Mouse (Mus musculus) CH12.LX (cell line): ENCODE data around the gene Ift74.

Experiments
- CHD1 ChIP-seq: IDR thresholded peaks from 2 replicates; pipeline ENCODE4 v1.6.1; 2012; ENCODE audit warnings: low read depth, low read length, improper control_type of control experiment, inconsistent platforms
- CTCF ChIP-seq, 2 experiments: IDR thresholded peaks in 1 of 2; conservative IDR thresholded peaks in 1 of 2; 2 replicates each; pipeline ENCODE4 v1.5.1; 2011 to 2012; ENCODE audit warnings: low read depth in 2 of 2, low read length in 2 of 2, improper control_type of control experiment in 1 of 2, inconsistent platforms in 1 of 2, mild to moderate bottlenecking in 1 of 2, moderate library complexity in 1 of 2
- E2F4 ChIP-seq: IDR thresholded peaks from 2 replicates; pipeline ENCODE4 v1.6.1; 2011; ENCODE audit warnings: low read depth, low read length, improper control_type of control experiment; ENCODE audit not compliant: insufficient replicate concordance
- EP300 ChIP-seq: IDR thresholded peaks from 2 replicates; pipeline ENCODE4 v1.6.1; 2011; ENCODE audit warnings: low read length, improper control_type of control experiment
- JUND ChIP-seq: conservative IDR thresholded peaks from 2 replicates; pipeline ENCODE4 v1.6.1; 2011; ENCODE audit warnings: low read depth, low read length, improper control_type of control experiment
- MAFK ChIP-seq: IDR thresholded peaks from 2 replicates; pipeline ENCODE4 v1.6.1; 2011; ENCODE audit warnings: low read length, improper control_type of control experiment; ENCODE audit not compliant: insufficient replicate concordance
- MAX ChIP-seq: IDR thresholded peaks from 2 replicates; pipeline ENCODE4 v1.6.1; 2011; ENCODE audit warnings: low read length, improper control_type of control experiment
- NRF1 ChIP-seq: IDR thresholded peaks from 2 replicates; pipeline ENCODE4 v1.6.1; 2014; ENCODE audit warnings: low read depth, mild to moderate bottlenecking, inconsistent platforms, low read length, improper control_type of control experiment, moderate library complexity
- POLR2A ChIP-seq: IDR thresholded peaks from 2 replicates; pipeline ENCODE4 v1.6.1; 2011; ENCODE audit warnings: low read depth, mild to moderate bottlenecking, improper control_type of control experiment, low read length
- RAD21 ChIP-seq: IDR thresholded peaks from 2 replicates; pipeline ENCODE4 v1.6.1; 2011; ENCODE audit warnings: low read depth, mild to moderate bottlenecking, low read length, improper control_type of control experiment, moderate library complexity
- SIN3A ChIP-seq: IDR thresholded peaks from 2 replicates; pipeline ENCODE4 v1.6.1; 2012; ENCODE audit warnings: low read length, improper control_type of control experiment, inconsistent platforms
- UBTF ChIP-seq: IDR thresholded peaks from 2 replicates; pipeline ENCODE4 v1.6.1; 2012; ENCODE audit warnings: low read depth, mild to moderate bottlenecking, inconsistent platforms, low read length, improper control_type of control experiment, moderate library complexity
- USF2 ChIP-seq: conservative IDR thresholded peaks from 2 replicates; pipeline ENCODE4 v1.6.1; 2011; ENCODE audit warnings: low read depth, low read length, improper control_type of control experiment
- ZNF384 ChIP-seq: IDR thresholded peaks from 2 replicates; pipeline ENCODE4 v1.6.1; 2012; ENCODE audit warnings: low read depth, low read length, improper control_type of control experiment, inconsistent platforms

DNA sequence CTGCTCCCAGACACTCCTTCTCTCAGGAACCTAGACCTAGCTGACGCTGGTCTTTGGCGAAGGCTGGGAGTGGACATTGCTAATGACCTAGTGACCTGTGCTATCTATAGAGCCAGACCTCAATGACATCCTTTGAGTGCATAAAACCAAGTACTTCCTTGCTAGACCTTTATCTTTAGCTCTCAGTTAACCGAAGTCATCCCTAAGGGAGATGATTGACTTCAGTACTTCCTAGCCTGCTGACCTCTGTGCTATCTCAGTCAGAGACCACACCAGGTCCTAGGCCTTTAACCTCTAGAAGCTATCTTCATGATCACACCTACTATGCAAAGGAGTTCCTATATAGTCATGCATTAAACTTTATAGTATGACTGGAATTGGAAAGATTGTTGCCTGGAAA is 4.0 kb upstream of the Ift74 start:
- no peak for TF ChIP-seq CTCF (conservative IDR thresholded peaks at IDR 0.05 in 1 of 2, IDR thresholded peaks at IDR 0.05 in 1 of 2; ENCODE audit: low read depth in 2 of 2, low read length in 2 of 2)
- no peak for TF ChIP-seq USF2
- no peak for TF ChIP-seq SIN3A
- no peak for TF ChIP-seq POLR2A
- no peak for TF ChIP-seq MAFK
- TF ChIP-seq CHD1: no peak
- no peak for TF ChIP-seq JUND
- no peak for TF ChIP-seq MAX
- TF ChIP-seq NRF1: no peak
- no peak for TF ChIP-seq E2F4
- TF ChIP-seq UBTF: no peak
- no peak for TF ChIP-seq RAD21
- no peak for TF ChIP-seq EP300
- TF ChIP-seq ZNF384: no peak
